Mouse (Mus musculus) stomach, postnatal 0 days (tissue): ENCODE measurements around the gene Farp2. TPM values are rescaled to one million over a fixed set of nuclear protein-coding genes. Genes with fewer than 3 reads are reported as not detected.

Experiments used
- ATAC-seq: fragments of 200-750 bp; cut with Nextera tagmentation; 2 replicates; pipeline ENCODE4 v1.8.0; 2017; ENCODE audit not compliant: low FRiP score, low TSS enrichment
- DNase-seq: peaks from one replicate; pipeline ENCODE4 v3.0.0-alpha.2; 2016; ENCODE audit warnings: low spot score
- H3K27ac ChIP-seq: fragments of 300-500 bp; sonication (generic); replicated peaks from 2 replicates; pipeline ENCODE4 v1.5.1; 2014; ENCODE audit warnings: mild to moderate bottlenecking, control low read depth
- H3K27me3 ChIP-seq: fragments of 300-500 bp; sonication (generic); 2 replicates; pipeline ENCODE4 v1.6.1; 2014; ENCODE audit warnings: low read length; ENCODE audit not compliant: control insufficient read depth, insufficient read depth
- H3K36me3 ChIP-seq: fragments of 300-500 bp; sonication (generic); 2 replicates; pipeline ENCODE4 v1.6.1; 2014; ENCODE audit warnings: low read length, mixed read lengths; ENCODE audit not compliant: control insufficient read depth, insufficient read depth
- H3K4me1 ChIP-seq: fragments of 300-500 bp; sonication (generic); replicated peaks from 2 replicates; pipeline ENCODE4 v1.6.1; 2014; ENCODE audit warnings: antibody characterized with exemption; ENCODE audit not compliant: control insufficient read depth, insufficient read depth
- H3K4me2 ChIP-seq: fragments of 300-500 bp; sonication (generic); replicated peaks from 2 replicates; pipeline ENCODE4 v1.6.1; 2014; ENCODE audit warnings: low read depth, mild to moderate bottlenecking, control low read depth, moderate library complexity
- H3K4me3 ChIP-seq: fragments of 300-500 bp; sonication (generic); 2 replicates; pipeline ENCODE4 v1.5.1; 2014; ENCODE audit warnings: low read depth, low read length, control low read depth
- H3K9ac ChIP-seq: fragments of 300-500 bp; sonication (generic); 2 replicates; pipeline ENCODE4 v1.6.1; 2014; ENCODE audit warnings: mild to moderate bottlenecking, low read length, control low read depth, mixed read lengths
- H3K9me3 ChIP-seq: fragments of 300-500 bp; sonication (generic); 2 replicates; pipeline ENCODE4 v1.6.1; 2016; ENCODE audit warnings: low read length; ENCODE audit not compliant: control insufficient read depth
- CTCF ChIP-seq: IDR thresholded peaks from 2 replicates; pipeline ENCODE4 v1.5.1; 2016; ENCODE audit warnings: antibody characterized with exemption, low read depth, mild to moderate bottlenecking, moderate library complexity
- EP300 ChIP-seq: optimal IDR thresholded peaks from 2 replicates; pipeline ENCODE3; 2016; ENCODE audit warnings: antibody characterized with exemption
- WGBS: fragments of 180-500 bp; shearing (Covaris S2); extraction: QIAGEN DNeasy Blood & Tissue Kit; methylation state at CpG from one replicate; pipeline ENCODE4 v1.1.7; 2014; 5-methylcytosine and 5-hydroxymethylcytosine counted together
- polyA plus RNA-seq: library from polyadenylated mRNA; unstranded; fragments of >200 nt; fragmentation: Nextera tagmentation; extraction: Ambion mirVana; gene quantifications from 2 replicates; pipeline ENCODE4 v1.2.1, GENCODE M21; 2015

The Farp2 gene
- polyA plus RNA-seq, 1 experiment from 2014 or later = 2.9 TPM

- DNase-seq = no peak
- no peak for ATAC-seq
- Histone ChIP-seq H3K9ac (no peak overlapping the region), H3K4me1 (no peaks in the 10 kb centered on the region), H3K27me3 (no peaks in the 10 kb centered on the region), H3K9me3 (no peaks in the 10 kb centered on the region), H3K36me3 (no peaks in the 10 kb centered on the region), H3K27ac (no peak overlapping the region), H3K4me3 (no peak overlapping the region), H3K4me2 (no peak overlapping the region)
- WGBS = 88% methylated on average over 8 of the region's 8 CpGs
- no peak for TF ChIP-seq EP300
- TF ChIP-seq CTCF = no peak
Observed at GRCm38 (mm10) chr1:93609762-93610161, 97.9 kb downstream of the Farp2 start.

DNA sequence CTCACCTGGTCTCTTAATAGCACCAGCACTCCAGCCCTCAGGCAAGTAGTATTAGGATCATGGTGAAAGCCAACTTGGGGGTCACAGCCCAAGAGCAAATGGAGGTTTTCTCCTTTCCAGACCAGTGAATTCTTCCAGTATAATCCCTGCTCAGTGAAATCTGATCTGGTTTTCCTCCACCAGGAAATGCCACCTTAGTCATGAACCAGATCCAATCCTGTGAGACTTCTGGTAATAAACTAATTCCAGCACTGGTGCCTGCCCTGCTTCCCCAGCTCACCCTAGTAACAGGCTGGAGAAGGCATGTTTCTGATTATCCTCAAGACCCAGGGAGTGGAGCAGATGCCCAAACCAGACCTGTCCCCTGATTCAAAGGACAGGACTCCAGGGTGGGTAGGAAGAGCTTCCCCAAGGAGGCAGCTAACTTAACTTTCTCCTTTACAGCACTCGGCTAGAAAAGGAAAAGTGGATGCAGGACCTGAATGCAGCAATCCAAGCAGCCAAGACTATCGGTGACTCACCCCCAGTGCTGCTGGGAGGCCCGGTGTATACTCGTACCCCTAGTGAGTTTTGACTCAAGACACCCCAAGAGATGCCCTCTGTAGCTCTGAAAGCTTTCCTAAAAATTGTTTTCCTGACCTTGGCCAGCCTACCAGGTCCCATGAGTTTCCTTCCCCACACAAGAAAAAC is 106.3 kb downstream of the Farp2 start:
- TF ChIP-seq EP300 (no peak), CTCF (no peak)
- H3K27ac ChIP-seq = no peak overlapping the region
- 79% methylated on average over 4 of the region's 4 CpGs for WGBS
- H3K9me3 ChIP-seq = no peaks in the 10 kb centered on the region
- peak; percentile 16; the same call in 1 of the 2 replicates for ATAC-seq
- H3K4me3 ChIP-seq = no peak overlapping the region
- H3K27me3 ChIP-seq = no peaks in the 10 kb centered on the region
- H3K9ac ChIP-seq = no peak overlapping the region
- no peak for DNase-seq
- no peak overlapping the region for H3K4me2 ChIP-seq
- peaks cover 12% of the 10 kb centered on the region; the same call in 1 of the 2 replicates for H3K36me3 ChIP-seq
- no peaks in the 10 kb centered on the region for H3K4me1 ChIP-seq

- Histone ChIP-seq H3K27ac (no peak overlapping the region), H3K9me3 (no peaks in the 10 kb centered on the region), H3K4me3 (no peak overlapping the region), H3K9ac (no peak overlapping the region), H3K4me2 (no peak overlapping the region), H3K4me1 (no peaks in the 10 kb centered on the region), H3K27me3 (no peaks in the 10 kb centered on the region), H3K36me3 (peaks cover 17% of the 10 kb centered on the region)
- DNase-seq (no peak), ATAC-seq (peak; percentile 59)
- TF ChIP-seq CTCF (no peak), EP300 (no peak)
- WGBS = 64% methylated on average over 5 of the region's 5 CpGs
Observed at GRCm38 (mm10) chr1:93618948-93619347, 107.1 kb downstream of the Farp2 start.

DNA sequence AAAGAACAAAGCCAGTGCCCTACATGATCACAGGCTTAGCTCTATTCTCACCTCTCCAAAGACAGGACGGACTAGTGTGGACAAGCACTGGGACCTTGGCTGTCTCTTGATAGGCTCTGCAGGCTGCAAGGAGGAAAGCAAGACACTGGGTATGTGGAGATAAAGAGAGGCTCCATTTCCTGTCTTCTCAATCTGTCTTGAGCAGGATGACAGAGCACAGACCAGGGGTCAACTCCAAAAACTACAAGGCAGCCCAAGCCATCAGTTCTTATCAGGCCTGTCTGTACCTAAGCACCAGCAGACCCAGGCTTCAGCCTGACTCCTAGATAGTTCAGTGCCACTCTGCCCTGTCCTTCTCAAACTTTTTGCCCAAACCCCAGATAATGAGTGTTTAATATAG is 112.6 kb downstream of the Farp2 start:
- H3K9ac ChIP-seq = no peak overlapping the region
- no peak for ATAC-seq
- H3K27me3 ChIP-seq = no peaks in the 10 kb centered on the region
- DNase-seq = no peak
- no peak overlapping the region for H3K27ac ChIP-seq
- 100% methylated on average over 1 of the region's 1 CpGs for WGBS
- H3K4me2 ChIP-seq = no peak overlapping the region
- H3K9me3 ChIP-seq = no peaks in the 10 kb centered on the region
- no peaks in the 10 kb centered on the region for H3K4me1 ChIP-seq
- peaks cover 39% of the 10 kb centered on the region for H3K36me3 ChIP-seq
- no peak overlapping the region for H3K4me3 ChIP-seq
- TF ChIP-seq CTCF = no peak
- TF ChIP-seq EP300 = no peak

DNA sequence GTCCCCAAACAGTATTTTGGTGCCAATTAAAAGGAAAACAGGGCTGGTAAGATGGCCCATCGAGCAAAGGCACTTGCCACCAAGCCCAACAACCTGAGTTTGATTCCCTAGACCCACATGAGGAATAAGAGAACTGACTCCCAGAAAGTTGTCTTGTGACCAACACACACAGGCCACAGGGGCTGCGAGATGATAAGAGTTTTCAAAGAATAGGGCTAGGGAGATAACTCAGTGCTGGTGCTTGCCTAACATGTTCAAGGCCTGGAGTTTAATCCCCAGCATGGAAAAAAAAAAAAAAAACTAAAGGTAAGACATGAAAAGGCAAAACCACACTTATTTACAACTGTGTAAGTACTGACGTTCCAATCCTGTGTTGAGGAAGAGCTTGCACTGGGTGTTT is 118.9 kb downstream of the Farp2 start:
- DNase-seq = no peak
- Histone ChIP-seq H3K27ac (no peak overlapping the region), H3K9ac (no peak overlapping the region), H3K4me2 (no peak overlapping the region), H3K9me3 (no peaks in the 10 kb centered on the region), H3K4me3 (no peak overlapping the region), H3K36me3 (peaks cover 16% of the 10 kb centered on the region), H3K4me1 (peaks cover 6% of the 10 kb centered on the region; the same call in 1 of the 2 replicates), H3K27me3 (no peaks in the 10 kb centered on the region)
- no peak for ATAC-seq
- TF ChIP-seq CTCF (no peak), EP300 (no peak)
- WGBS = 75% methylated on average over 3 of the region's 3 CpGs

DNA sequence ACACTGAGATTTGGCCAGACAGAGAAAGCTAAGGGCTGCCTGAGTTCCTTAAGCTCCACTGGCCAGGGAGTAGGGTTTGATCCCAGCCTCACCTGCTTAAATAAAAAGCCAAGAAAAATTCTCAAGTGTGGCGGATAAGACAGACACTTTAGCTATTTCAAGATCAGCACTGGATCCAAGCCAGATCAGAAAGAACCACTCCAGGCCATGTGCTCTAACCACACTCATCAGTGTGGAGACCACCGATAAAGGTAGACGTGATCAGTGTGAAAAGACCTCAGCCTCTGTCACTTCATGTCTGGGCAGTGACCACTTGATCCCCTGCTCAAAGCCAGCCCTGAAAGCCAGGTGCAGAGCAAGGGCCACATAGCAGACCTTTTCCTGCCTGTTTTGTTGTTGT is 120.8 kb downstream of the Farp2 start:
- peaks cover 10% of the 10 kb centered on the region for H3K36me3 ChIP-seq
- no peak overlapping the region for H3K9ac ChIP-seq
- H3K4me3 ChIP-seq = no peak overlapping the region
- 93% methylated on average over 3 of the region's 3 CpGs for WGBS
- H3K9me3 ChIP-seq = no peaks in the 10 kb centered on the region
- no peak for TF ChIP-seq EP300
- no peak for TF ChIP-seq CTCF
- H3K27me3 ChIP-seq = no peaks in the 10 kb centered on the region
- peaks cover 6% of the 10 kb centered on the region; the same call in 1 of the 2 replicates for H3K4me1 ChIP-seq
- no peak overlapping the region for H3K27ac ChIP-seq
- no peak for DNase-seq
- no peak for ATAC-seq
- H3K4me2 ChIP-seq = no peak overlapping the region
